In the genomic region with DNA sequence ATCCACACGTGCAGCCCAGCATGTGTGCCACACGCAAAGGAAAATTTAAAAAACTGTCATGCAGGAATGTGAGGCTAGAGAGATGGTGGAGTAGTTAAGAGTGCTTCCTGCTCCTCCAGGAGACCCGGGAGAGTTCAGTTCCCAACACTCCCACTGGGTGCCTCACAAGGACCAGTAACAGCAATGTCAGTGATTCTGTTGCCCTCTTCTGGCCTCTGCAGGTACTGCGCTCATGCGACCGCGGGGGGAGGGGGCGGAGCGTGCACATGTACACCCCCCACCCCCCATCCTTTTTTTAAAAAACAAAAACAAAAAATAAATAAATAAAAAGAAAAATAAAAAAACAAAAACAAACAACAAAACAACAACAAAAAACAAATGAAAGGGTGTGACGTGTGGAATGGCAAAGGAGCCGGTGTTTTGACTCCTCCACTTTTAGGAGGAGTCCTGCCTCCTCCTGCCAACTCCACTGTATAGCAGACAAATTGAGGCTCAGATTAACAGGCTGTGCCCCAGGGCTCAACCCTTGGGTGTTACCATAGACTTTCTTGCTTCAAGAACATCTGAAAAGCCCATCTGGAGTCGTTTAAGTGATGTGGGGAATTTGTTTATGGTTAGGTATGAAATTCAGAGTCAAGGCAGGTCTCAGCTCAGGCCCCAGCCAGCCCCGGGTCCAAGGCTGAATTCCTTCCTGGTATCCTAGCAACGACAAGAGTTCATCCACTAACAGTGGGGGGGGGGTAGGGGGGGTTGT, we compare ENCODE assay signal across 9 mouse cellular contexts. TPM values are rescaled to one million over a fixed set of nuclear protein-coding genes. Genes with fewer than 3 reads are reported as not detected.
DNase-seq lines count a peak whose midpoint lies in the region; ATAC-seq and TF ChIP-seq lines count a peak whose summit lies in the region.
"Had no signal": no experiment of that assay in that cellular context is flagged by ENCODE, and none has a peak within 500 bp of the region (broad histone marks: within the 10 kb centered on the region; RNA-seq: fewer than 3 reads in every experiment).

No protein-coding gene starts in this region.

- H3K4me3 ChIP-seq in heart, embryonic 12.5 days, result no peak overlapping the region
- H3K4me3 ChIP-seq in embryonic facial prominence, embryonic 11.5 days (ENCODE audit: low read depth, low read length), result no peak overlapping the region
- no peak overlapping the region for H3K4me3 ChIP-seq in testis, adult 2 months (ENCODE audit: control insufficient read depth, low read depth, low read length)

- DNase-seq in heart, adult 18-20 months, result peak; percentile 64 to 84
- DNase-seq in adrenal gland, adult 8-10 months, result peak; percentile 40
- DNase-seq in embryonic facial prominence, embryonic 11.5 days (ENCODE audit: low spot score), result peak; percentile 95
- DNase-seq in heart, postnatal 36 days, result peak; percentile 72 to 75
- peak; percentile 24 to 78 for DNase-seq in left cerebral cortex, postnatal 10 days (ENCODE audit: extremely low spot score in 1 of 2, low spot score in 2 of 2)

- ATAC-seq in heart, embryonic 12.5 days (ENCODE audit: insufficient number of reproducible peaks, low FRiP score), result no peak
- peak; percentile 75 for ATAC-seq in embryonic facial prominence, embryonic 11.5 days (replicated peaks; ENCODE audit: insufficient number of reproducible peaks, low FRiP score, low TSS enrichment, low read depth)
- ATAC-seq in monocyte, adult 5-6 weeks (replicated peaks; ENCODE audit: insufficient number of reproducible peaks, low FRiP score, low TSS enrichment, poor library complexity, severe bottlenecking), result peak; percentile 77; the same call in 1 of the 2 replicates

- TF ChIP-seq POLR2A in testis, adult 2 months (IDR thresholded peaks at IDR 0.05; ENCODE audit: control insufficient read depth, low read depth, low read length), result no peak

- no peaks in the 10 kb centered on the region for H3K9me3 ChIP-seq in heart, embryonic 12.5 days (replicated peaks)
- no peaks in the 10 kb centered on the region for H3K9me3 ChIP-seq in embryonic facial prominence, embryonic 11.5 days (replicated peaks; ENCODE audit: control insufficient read depth, low read length)

- no peak overlapping the region for H3K4me2 ChIP-seq in heart, embryonic 12.5 days
- no peak overlapping the region for H3K4me2 ChIP-seq in embryonic facial prominence, embryonic 11.5 days (ENCODE audit: low read depth, low read length)

- intact Hi-C loops in heart, postnatal 36 days (cut with DNase I), result no loop called here
- intact Hi-C loops in left cerebral cortex, postnatal 10 days (cut with DNase I), result no loop called here

- H3K27me3 ChIP-seq in heart, embryonic 12.5 days (replicated peaks), result peaks cover 15% of the 10 kb centered on the region
- H3K27me3 ChIP-seq in embryonic facial prominence, embryonic 11.5 days (ENCODE audit: control insufficient read depth, insufficient read depth, low read length), result no peaks in the 10 kb centered on the region
- H3K27me3 ChIP-seq in testis, adult 2 months (ENCODE audit: control insufficient read depth, insufficient read depth, low read length), result no peaks in the 10 kb centered on the region

- peak; percentile 89 for TF ChIP-seq CTCF in testis, adult 2 months (IDR thresholded peaks at IDR 0.05; ENCODE audit: control insufficient read depth, insufficient read depth, insufficient replicate concordance, low read depth, low read length)

- no peaks in the 10 kb centered on the region for H3K36me3 ChIP-seq in heart, embryonic 12.5 days
- no peaks in the 10 kb centered on the region for H3K36me3 ChIP-seq in embryonic facial prominence, embryonic 11.5 days (replicated peaks; ENCODE audit: control insufficient read depth, insufficient read depth, low read depth, low read length)
- H3K36me3 ChIP-seq in testis, adult 2 months (ENCODE audit: control insufficient read depth, insufficient read depth, low read length), result no peaks in the 10 kb centered on the region

- no peak overlapping the region for H3K9ac ChIP-seq in heart, embryonic 12.5 days
- H3K9ac ChIP-seq in embryonic facial prominence, embryonic 11.5 days (replicated peaks; ENCODE audit: low read length), result no peak overlapping the region

- 9% methylated on average over 14 of the region's 14 CpGs for WGBS in heart, embryonic 12.5 days
- WGBS in embryonic facial prominence, embryonic 11.5 days, result 5% methylated on average over 14 of the region's 14 CpGs

- H3K4me1 ChIP-seq in heart, embryonic 12.5 days (replicated peaks), result peaks cover 3% of the 10 kb centered on the region; the same call in 1 of the 2 replicates
- H3K4me1 ChIP-seq in embryonic facial prominence, embryonic 11.5 days (ENCODE audit: control insufficient read depth, insufficient read depth, low read length), result no peaks in the 10 kb centered on the region; the same call in 1 of the 2 replicates
- peaks cover 11% of the 10 kb centered on the region for H3K4me1 ChIP-seq in testis, adult 2 months (ENCODE audit: control insufficient read depth, insufficient read depth, low read length)

- H3K27ac ChIP-seq in heart, embryonic 12.5 days (ENCODE audit: poor library complexity, severe bottlenecking), result no peak overlapping the region
- H3K27ac ChIP-seq in embryonic facial prominence, embryonic 11.5 days (replicated peaks; ENCODE audit: low read depth, low read length), result no peak overlapping the region
- H3K27ac ChIP-seq in testis, adult 2 months (ENCODE audit: control insufficient read depth, insufficient read depth, low read depth, low read length), result no peak overlapping the region

RNA-seq across cellular contexts. Expression of a gene that starts 4.0 kb away (rescaled TPM):
- total RNA-seq in heart, adult 18-20 months (2021), result not detected
- not detected in 2 replicates for polyA plus RNA-seq in heart, embryonic 12.5 days (2016; fragmentation: Nextera tagmentation; extraction: Ambion mirVana)
- total RNA-seq in adrenal gland, adult 8-10 months (2022), result not detected
- polyA plus RNA-seq in embryonic facial prominence, embryonic 11.5 days (2014; fragmentation: Nextera tagmentation; extraction: Ambion mirVana), result not detected in 2 replicates
- not detected for total RNA-seq in heart, postnatal 36 days (2021)
- not detected for total RNA-seq in left cerebral cortex, postnatal 10 days (2021)
- not detected in 3 replicates for total RNA-seq in monocyte, adult 5-6 weeks (2017)
- polyA plus RNA-seq in testis, adult 2 months (2012; rRNA removed), result not detected in 2 replicates
- polyA plus RNA-seq: stomach, embryonic 16.5 days had no signal

RNA-seq across cellular contexts. Expression of a gene that starts 7.3 kb away (rescaled TPM):
- not detected for total RNA-seq in heart, adult 18-20 months (2021)
- polyA plus RNA-seq in heart, embryonic 12.5 days (2016; fragmentation: Nextera tagmentation; extraction: Ambion mirVana), result 0.31 TPM in 1 of 2 replicates, not detected in the other
- total RNA-seq in adrenal gland, adult 8-10 months (2022), result not detected
- polyA plus RNA-seq in embryonic facial prominence, embryonic 11.5 days (2014; fragmentation: Nextera tagmentation; extraction: Ambion mirVana), result not detected in 2 replicates
- not detected for total RNA-seq in heart, postnatal 36 days (2021)
- total RNA-seq in left cerebral cortex, postnatal 10 days (2021), result not detected
- total RNA-seq in monocyte, adult 5-6 weeks (2017), result not detected in 3 replicates
- polyA plus RNA-seq in testis, adult 2 months (2012; rRNA removed), result 2.5 and 4.1 TPM in 2 replicates

RNA-seq across cellular contexts. Expression of a gene that starts 22.2 kb away (rescaled TPM):
- total RNA-seq in heart, adult 18-20 months (2021), result not detected
- 0.15 and 0.33 TPM in 2 replicates for polyA plus RNA-seq in heart, embryonic 12.5 days (2016; fragmentation: Nextera tagmentation; extraction: Ambion mirVana)
- total RNA-seq in adrenal gland, adult 8-10 months (2022), result 1 to 10 TPM; 2.6 to 6.7 (median 4.2) TPM
- polyA plus RNA-seq in embryonic facial prominence, embryonic 11.5 days (2014; fragmentation: Nextera tagmentation; extraction: Ambion mirVana), result 0.34 TPM in 1 of 2 replicates, not detected in the other
- not detected for total RNA-seq in heart, postnatal 36 days (2021)
- total RNA-seq in left cerebral cortex, postnatal 10 days (2021), result 1 to 10 TPM; 4.3 to 5.1 TPM
- total RNA-seq in monocyte, adult 5-6 weeks (2017), result not detected in 3 replicates
- 0.10 TPM in 1 of 2 replicates, not detected in the other for polyA plus RNA-seq in testis, adult 2 months (2012; rRNA removed)

RNA-seq across cellular contexts. Expression of a gene that starts 22.6 kb away (rescaled TPM):
- not detected for total RNA-seq in heart, adult 18-20 months (2021)
- not detected in 2 replicates for polyA plus RNA-seq in heart, embryonic 12.5 days (2016; fragmentation: Nextera tagmentation; extraction: Ambion mirVana)
- total RNA-seq in adrenal gland, adult 8-10 months (2022), result not detected
- polyA plus RNA-seq in embryonic facial prominence, embryonic 11.5 days (2014; fragmentation: Nextera tagmentation; extraction: Ambion mirVana), result not detected in 2 replicates
- total RNA-seq in heart, postnatal 36 days (2021), result not detected
- not detected for total RNA-seq in left cerebral cortex, postnatal 10 days (2021)
- total RNA-seq in monocyte, adult 5-6 weeks (2017), result 2.2 TPM in 1 of 3 replicates, not detected in the others
- 513 and 515 TPM in 2 replicates for polyA plus RNA-seq in testis, adult 2 months (2012; rRNA removed)
- polyA plus RNA-seq: stomach, embryonic 16.5 days had no signal

RNA-seq across cellular contexts. Expression of a gene that starts 35.9 kb away (rescaled TPM):
- total RNA-seq in heart, adult 18-20 months (2021), result 100 to 1,000 TPM in 1 of 2 experiments, 10 to 100 TPM in 1; 65.4 to 103 TPM
- 15.8 and 16.0 TPM in 2 replicates for polyA plus RNA-seq in heart, embryonic 12.5 days (2016; fragmentation: Nextera tagmentation; extraction: Ambion mirVana)
- total RNA-seq in adrenal gland, adult 8-10 months (2022), result 100 to 1,000 TPM in 2 of 4 experiments, 10 to 100 TPM in 2; 77.9 to 150 (median 98.7) TPM
- 12.3 and 12.8 TPM in 2 replicates for polyA plus RNA-seq in embryonic facial prominence, embryonic 11.5 days (2014; fragmentation: Nextera tagmentation; extraction: Ambion mirVana)
- 10 to 100 TPM; 50.0 to 72.1 TPM for total RNA-seq in heart, postnatal 36 days (2021)
- total RNA-seq in left cerebral cortex, postnatal 10 days (2021), result 10 to 100 TPM; 26.8 to 50.6 TPM
- total RNA-seq in monocyte, adult 5-6 weeks (2017), result 9.1 to 23.2 TPM (median 11.9 TPM) in 3 replicates
- 19.8 and 22.7 TPM in 2 replicates for polyA plus RNA-seq in testis, adult 2 months (2012; rRNA removed)

Comparison
In these comparisons a context has a peak if more than half of its experiments do, and no peak if none do; other contexts are left out.
1. DNase-seq: peak in every context shown above with its lines; median percentile 95 in embryonic facial prominence, embryonic 11.5 days; 74 in heart, adult 18-20 months; 74 in heart, postnatal 36 days; 51 in left cerebral cortex, postnatal 10 days; 40 in adrenal gland, adult 8-10 months.